Mouse (Mus musculus) MEL-GATA-1-ER (cell line): ENCODE results near the gene Tas2r135.

Experiments
- DNase-seq: peaks from one replicate; pipeline ENCODE4 v3.0.0-alpha.2; 2012; ENCODE audit warnings: low read depth; ENCODE audit errors: extremely low read depth

The Tas2r135 gene

GRCm38 (mm10) chr6:42426337-42426736 is 21.1 kb downstream of the Tas2r135 start:
- no peak for DNase-seq

GRCm38 (mm10) chr6:42433554-42433953 is 28.3 kb downstream of the Tas2r135 start:
- DNase-seq: no peak

DNA sequence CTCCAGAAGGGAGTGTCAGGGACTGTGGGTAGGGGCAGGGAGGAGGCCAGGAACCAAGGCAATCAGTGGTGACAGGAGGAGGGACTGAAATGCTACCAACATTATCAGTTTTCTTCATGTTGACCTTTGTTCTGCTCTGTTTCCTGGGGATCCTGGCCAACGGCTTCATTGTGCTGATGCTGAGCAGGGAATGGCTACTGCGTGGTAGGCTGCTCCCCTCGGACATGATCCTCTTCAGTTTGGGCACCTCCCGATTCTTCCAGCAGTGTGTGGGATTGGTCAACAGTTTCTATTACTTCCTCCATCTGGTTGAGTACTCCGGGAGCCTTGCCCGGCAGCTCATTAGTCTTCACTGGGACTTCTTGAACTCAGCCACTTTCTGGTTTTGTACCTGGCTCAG is 29.2 kb downstream of the Tas2r135 start, which contains the start of gene Tas2r126:
Gene Tas2r126 (plus strand): TSS at position 90 of the 400 bp plus-strand sequence.
- DNase-seq: no peak

GRCm38 (mm10) chr6:42435490-42435889 is 30.3 kb downstream of the Tas2r135 start:
- no peak for DNase-seq

- no peak for DNase-seq
Observed at GRCm38 (mm10) chr6:42441395-42441794, 36.2 kb downstream of the Tas2r135 start.

DNA sequence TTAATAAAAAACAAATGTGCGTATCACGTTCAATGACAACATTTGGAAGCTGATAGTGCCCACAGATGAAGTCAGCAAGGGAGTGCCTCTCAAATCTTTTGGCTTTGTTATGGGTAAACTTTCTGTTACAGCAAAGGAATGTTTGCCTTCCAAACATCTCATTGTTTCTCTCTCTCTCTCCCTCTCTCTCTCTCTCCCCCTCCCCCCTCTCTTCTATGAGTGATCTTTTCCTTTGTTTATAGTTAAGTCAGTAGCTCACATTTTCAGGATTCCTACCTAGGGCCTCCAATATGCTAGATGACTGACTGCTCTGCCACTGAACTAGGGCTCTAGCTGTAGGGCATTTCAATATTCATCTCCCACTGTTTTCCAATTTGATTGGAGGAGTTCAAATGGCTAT is 39.3 kb downstream of the Tas2r135 start:
- no peak for DNase-seq

- DNase-seq: no peak
Observed at GRCm38 (mm10) chr6:42447381-42447780, 42.1 kb downstream of the Tas2r135 start.
